Mouse (Mus musculus) lung, postnatal 36 days (tissue): ENCODE measurements around the gene Limd2.

ENCODE experiments used
- DNase-seq: peaks from one replicate; pipeline ENCODE4 v3.0.0; 2022; ENCODE audit warnings: mixed read lengths

Limd2 gene

GRCm38 (mm10) chr11:106124784-106125183, 35.9 kb downstream of the Limd2 start:
- DNase-seq, result no peak

GRCm38 (mm10) chr11:106122736-106123135, 37.9 kb downstream of the Limd2 start:
- peak; percentile 77 for DNase-seq

- DNase-seq, result no peak
Observed at GRCm38 (mm10) chr11:106122221-106122620, 38.4 kb downstream of the Limd2 start.

DNA sequence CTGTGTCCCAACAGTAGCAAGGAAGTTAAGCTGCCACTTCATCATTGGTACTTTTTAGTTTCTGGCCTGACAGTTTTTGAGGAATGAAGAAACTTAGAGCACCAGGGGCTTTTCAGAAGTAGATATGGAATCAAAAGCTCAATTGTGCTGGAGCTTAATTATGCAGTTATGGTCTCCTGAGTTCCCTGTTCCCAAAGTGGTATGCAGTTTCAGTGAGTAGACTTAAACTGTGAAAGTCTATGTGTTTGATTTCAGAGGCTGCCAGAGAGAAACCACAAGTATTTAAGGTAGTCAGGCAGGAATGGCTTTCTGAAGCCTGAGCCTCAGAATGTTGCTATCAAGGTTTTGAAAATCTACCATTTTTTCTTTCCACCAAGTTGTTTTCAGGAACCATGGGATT, 49.0 kb downstream of the Limd2 start:
- DNase-seq, result no peak
